11 mouse cellular contexts compared by ENCODE assay signal in genomic region chr1:73644394-73644793, GRCm38 (mm10).
A peak's percentile ranks its signal among the peaks of the same experiment; 100 is the strongest.
DNase-seq lines count a peak whose midpoint lies in the region; ATAC-seq and TF ChIP-seq lines count a peak whose summit lies in the region.
"Had no signal": no experiment of that assay in that cellular context is flagged by ENCODE, and none has a peak within 500 bp of the region (broad histone marks: within the 10 kb centered on the region; RNA-seq: fewer than 3 reads in every experiment).

No protein-coding gene starts in this region.

- H3K27ac ChIP-seq in lung, embryonic 14.5 days (ENCODE audit: low read depth), result no peak overlapping the region
- H3K27ac ChIP-seq in kidney, embryonic 16.5 days (ENCODE audit: low read length), result peak overlapping the region; percentile 63
- peak overlapping the region; percentile 2; the same call in 1 of the 2 replicates for H3K27ac ChIP-seq in stomach, embryonic 16.5 days (ENCODE audit: low read length)
- H3K27ac ChIP-seq in hindbrain, embryonic 16.5 days (ENCODE audit: low read depth, low read length), result no peak overlapping the region

- no peak overlapping the region for H3K4me2 ChIP-seq in lung, embryonic 14.5 days
- no peak overlapping the region for H3K4me2 ChIP-seq in kidney, embryonic 16.5 days (replicated peaks; ENCODE audit: low read depth, low read length)
- H3K4me2 ChIP-seq in stomach, embryonic 16.5 days (ENCODE audit: low read depth, low read length), result no peak overlapping the region
- H3K4me2 ChIP-seq in hindbrain, embryonic 16.5 days (ENCODE audit: low read length), result no peak overlapping the region

- H3K36me3 ChIP-seq in lung, embryonic 14.5 days (ENCODE audit: insufficient read depth), result no peaks in the 10 kb centered on the region
- H3K36me3 ChIP-seq in kidney, embryonic 16.5 days (ENCODE audit: insufficient read depth, low read length), result no peaks in the 10 kb centered on the region
- H3K36me3 ChIP-seq in stomach, embryonic 16.5 days (ENCODE audit: control insufficient read depth, insufficient read depth, low read length), result no peaks in the 10 kb centered on the region
- no peaks in the 10 kb centered on the region for H3K36me3 ChIP-seq in hindbrain, embryonic 16.5 days (ENCODE audit: control insufficient read depth, insufficient read depth, low read length)

- H3K9me3 ChIP-seq in lung, embryonic 14.5 days (ENCODE audit: low read depth, low read length), result no peaks in the 10 kb centered on the region
- no peaks in the 10 kb centered on the region for H3K9me3 ChIP-seq in kidney, embryonic 16.5 days (ENCODE audit: low read length)
- no peaks in the 10 kb centered on the region for H3K9me3 ChIP-seq in stomach, embryonic 16.5 days (replicated peaks; ENCODE audit: control insufficient read depth, low read length)
- H3K9me3 ChIP-seq in hindbrain, embryonic 16.5 days (ENCODE audit: control insufficient read depth, low read length), result no peaks in the 10 kb centered on the region

- WGBS in lung, embryonic 14.5 days, result 51% methylated on average over 5 of the region's 5 CpGs
- WGBS in kidney, embryonic 16.5 days, result 46% methylated on average over 5 of the region's 5 CpGs
- WGBS in stomach, embryonic 16.5 days, result 42% methylated on average over 5 of the region's 5 CpGs
- 69% methylated on average over 5 of the region's 5 CpGs for WGBS in hindbrain, embryonic 16.5 days

- intact Hi-C loops in heart, postnatal 25 days (cut with DNase I), result no loop called here

- no peak for TF ChIP-seq CTCF in lung, embryonic 14.5 days (IDR thresholded peaks at IDR 0.05; ENCODE audit: low read depth)

- H3K27me3 ChIP-seq in lung, embryonic 14.5 days (ENCODE audit: insufficient read depth, low read length), result no peaks in the 10 kb centered on the region
- H3K27me3 ChIP-seq in kidney, embryonic 16.5 days (ENCODE audit: insufficient read depth, low read length), result no peaks in the 10 kb centered on the region
- no peaks in the 10 kb centered on the region for H3K27me3 ChIP-seq in stomach, embryonic 16.5 days (ENCODE audit: control insufficient read depth, insufficient read depth, low read length)
- no peaks in the 10 kb centered on the region for H3K27me3 ChIP-seq in hindbrain, embryonic 16.5 days (replicated peaks; ENCODE audit: control insufficient read depth, insufficient read depth, low read length)
- H3K27me3 ChIP-seq: Patski had no signal

- H3K9ac ChIP-seq in lung, embryonic 14.5 days, result no peak overlapping the region
- no peak overlapping the region for H3K9ac ChIP-seq in kidney, embryonic 16.5 days (replicated peaks; ENCODE audit: low read length)
- H3K9ac ChIP-seq in stomach, embryonic 16.5 days (ENCODE audit: low read length), result no peak overlapping the region
- H3K9ac ChIP-seq in hindbrain, embryonic 16.5 days (ENCODE audit: low read depth, low read length), result no peak overlapping the region

- ATAC-seq in lung, embryonic 14.5 days (ENCODE audit: insufficient read depth), result no peak
- no peak for ATAC-seq in kidney, embryonic 16.5 days (ENCODE audit: low FRiP score, low TSS enrichment)
- ATAC-seq in stomach, embryonic 16.5 days (ENCODE audit: insufficient read depth, low FRiP score), result peak; percentile 57; the same call in 1 of the 2 replicates
- ATAC-seq in hindbrain, embryonic 16.5 days, result no peak
- ATAC-seq: Patski had no signal

- H3K4me3 ChIP-seq in lung, embryonic 14.5 days (ENCODE audit: low read depth, low read length), result no peak overlapping the region
- H3K4me3 ChIP-seq in kidney, embryonic 16.5 days (ENCODE audit: low read length), result no peak overlapping the region
- H3K4me3 ChIP-seq in stomach, embryonic 16.5 days (replicated peaks; ENCODE audit: low read length), result no peak overlapping the region
- H3K4me3 ChIP-seq in hindbrain, embryonic 16.5 days (ENCODE audit: low read length), result no peak overlapping the region

- peak; percentile 28 for DNase-seq in lung, embryonic 14.5 days
- no peak for DNase-seq in lung, postnatal 4 days
- DNase-seq in heart, postnatal 25 days (ENCODE audit: low spot score), result peak; percentile 23
- no peak for DNase-seq in urinary bladder, postnatal 36 days (ENCODE audit: low spot score in 2 of 2)
- DNase-seq in layer of hippocampus, postnatal 36 days, result no peak
- DNase-seq: cerebellum, adult 8-10 months; gastrocnemius, postnatal 25 days had no signal

- H3K4me1 ChIP-seq in lung, embryonic 14.5 days (ENCODE audit: insufficient read depth), result peaks cover 9% of the 10 kb centered on the region
- H3K4me1 ChIP-seq in kidney, embryonic 16.5 days (ENCODE audit: insufficient read depth, low read length), result peaks cover 23% of the 10 kb centered on the region
- peaks cover 11% of the 10 kb centered on the region for H3K4me1 ChIP-seq in stomach, embryonic 16.5 days (ENCODE audit: control insufficient read depth, insufficient read depth, low read length)
- H3K4me1 ChIP-seq in hindbrain, embryonic 16.5 days (ENCODE audit: control insufficient read depth, insufficient read depth, low read depth, low read length), result no peaks in the 10 kb centered on the region

Comparison
In these comparisons a context has a peak if more than half of its experiments do, and no peak if none do; other contexts are left out.
1. DNase-seq: peak in lung, embryonic 14.5 days (single experiment) and heart, postnatal 25 days (single experiment); none in lung, postnatal 4 days (0 of 2), urinary bladder, postnatal 36 days (0 of 2) and layer of hippocampus, postnatal 36 days (0 of 2).
2. H3K27ac ChIP-seq: peak in kidney, embryonic 16.5 days (single experiment) and stomach, embryonic 16.5 days (single experiment); none in lung, embryonic 14.5 days (single experiment) and hindbrain, embryonic 16.5 days (single experiment).